8 mouse cellular contexts compared by ENCODE assay signal in genomic region chr5:34950486-34951160, GRCm38 (mm10). TPM values are rescaled to one million over a fixed set of nuclear protein-coding genes. Genes with fewer than 3 reads are reported as not detected.
DNase-seq lines count a peak whose midpoint lies in the region; ATAC-seq and TF ChIP-seq lines count a peak whose summit lies in the region.

No protein-coding gene starts in this region.

- no peaks in the 10 kb centered on the region for H3K27me3 ChIP-seq in heart, embryonic 14.5 days (ENCODE audit: control insufficient read depth, insufficient read depth, low read length)
- H3K27me3 ChIP-seq in forebrain, postnatal 0 days (ENCODE audit: insufficient read depth, low read length): no peaks in the 10 kb centered on the region
- H3K27me3 ChIP-seq in liver, embryonic 15.5 days: no peaks in the 10 kb centered on the region

- H3K4me3 ChIP-seq in heart, embryonic 14.5 days (ENCODE audit: control insufficient read depth in 1 of 2, insufficient read depth in 1 of 2, low read depth in 1 of 2, low read length in 2 of 2): peak overlapping the region; percentile 85 to 91
- H3K4me3 ChIP-seq in forebrain, postnatal 0 days (ENCODE audit: low read depth, low read length): peak overlapping the region; percentile 77
- H3K4me3 ChIP-seq in liver, embryonic 15.5 days (replicated peaks): peak overlapping the region; percentile 97

- no peak for DNase-seq in heart, adult 8-10 months (ENCODE audit: low spot score)
- DNase-seq in adipocyte (ENCODE audit: low spot score): peak; percentile 61
- DNase-seq in forebrain, postnatal 0 days: no peak
- no peak for DNase-seq in natural killer cell, adult 2 months (ENCODE audit: low spot score in 2 of 2)
- no peak for DNase-seq in kidney, postnatal 36 days
- DNase-seq in MN1 (ENCODE audit: low spot score): no peak

- WGBS in heart, embryonic 14.5 days: 74% methylated on average over 6 of the region's 6 CpGs
- WGBS in forebrain, postnatal 0 days: 46% methylated on average over 6 of the region's 6 CpGs
- 84% methylated on average over 6 of the region's 6 CpGs for WGBS in liver, embryonic 15.5 days (ENCODE audit: insufficient replicate concordance)

- no peak for TF ChIP-seq CTCF in forebrain, postnatal 0 days (IDR thresholded peaks at IDR 0.05; ENCODE audit: low read depth)

- peak overlapping the region; percentile 98 for H3K9ac ChIP-seq in heart, embryonic 14.5 days (ENCODE audit: low read length)
- peak overlapping the region; percentile 83 for H3K9ac ChIP-seq in forebrain, postnatal 0 days
- H3K9ac ChIP-seq in liver, embryonic 15.5 days: peak overlapping the region; percentile 97

- H3K27ac ChIP-seq in heart, embryonic 14.5 days (replicated peaks in 1 of 2; ENCODE audit: control insufficient read depth in 1 of 2, insufficient read depth in 1 of 2, low read depth in 2 of 2, low read length in 2 of 2): peak overlapping the region in 1 of 2 experiments; percentile 87; a peak in 2 of 4 replicates
- peak overlapping the region; percentile 78 for H3K27ac ChIP-seq in forebrain, postnatal 0 days (ENCODE audit: low read depth, low read length)
- H3K27ac ChIP-seq in liver, embryonic 15.5 days (replicated peaks): peak overlapping the region; percentile 89

- peaks cover 34 to 47% of the 10 kb centered on the region in 2 experiments for H3K4me1 ChIP-seq in heart, embryonic 14.5 days (ENCODE audit: control insufficient read depth in 2 of 2, insufficient read depth in 2 of 2, low read length in 2 of 2)
- H3K4me1 ChIP-seq in forebrain, postnatal 0 days (ENCODE audit: insufficient read depth): peaks cover 26% of the 10 kb centered on the region
- H3K4me1 ChIP-seq in liver, embryonic 15.5 days (replicated peaks): peaks cover 69% of the 10 kb centered on the region

- H3K4me2 ChIP-seq in heart, embryonic 14.5 days (ENCODE audit: low read length): peak overlapping the region; percentile 87
- peak overlapping the region; percentile 87 for H3K4me2 ChIP-seq in forebrain, postnatal 0 days (ENCODE audit: low read depth)
- H3K4me2 ChIP-seq in liver, embryonic 15.5 days: peak overlapping the region; percentile 96

- H3K9me3 ChIP-seq in heart, embryonic 14.5 days (ENCODE audit: control insufficient read depth, low read length): no peaks in the 10 kb centered on the region
- H3K9me3 ChIP-seq in forebrain, postnatal 0 days (ENCODE audit: low read length): no peaks in the 10 kb centered on the region
- H3K9me3 ChIP-seq in liver, embryonic 15.5 days (replicated peaks): no peaks in the 10 kb centered on the region

- 0 out of 2 replicates have a peak, but pooled peaks cover 5% of the 10 kb centered on the region for H3K36me3 ChIP-seq in heart, embryonic 14.5 days (ENCODE audit: control insufficient read depth, insufficient read depth, low read length)
- H3K36me3 ChIP-seq in forebrain, postnatal 0 days (ENCODE audit: insufficient read depth): no peaks in the 10 kb centered on the region
- no peaks in the 10 kb centered on the region for H3K36me3 ChIP-seq in liver, embryonic 15.5 days (replicated peaks)

- no peak for ATAC-seq in heart, embryonic 14.5 days (ENCODE audit: insufficient number of reproducible peaks, insufficient read depth, low FRiP score, low read depth)
- peak; percentile 25; the same call in 1 of the 2 replicates for ATAC-seq in forebrain, postnatal 0 days
- no peak for ATAC-seq in liver, embryonic 15.5 days (ENCODE audit: insufficient read depth)

RNA-seq across cellular contexts. Expression of gene Rgs12, which starts 1.4 kb away (rescaled TPM):
- polyA plus RNA-seq in heart, embryonic 14.5 days (2014; fragmentation: Nextera tagmentation; extraction: Ambion mirVana): 23.3 and 30.6 TPM in 2 replicates
- total RNA-seq in heart, adult 8-10 months (2022): 10 to 100 TPM; 14.3 to 18.7 (median 17.6) TPM
- 60.0 and 73.8 TPM in 2 replicates for total RNA-seq in forebrain, postnatal 0 days (2014; rRNA removed)
- 32.3 and 34.5 TPM in 2 replicates for polyA plus RNA-seq in forebrain, postnatal 0 days (2015; fragmentation: Nextera tagmentation; extraction: Ambion mirVana)
- polyA plus RNA-seq in liver, embryonic 15.5 days (2015; fragmentation: Nextera tagmentation; extraction: Ambion mirVana): 17.0 and 20.1 TPM in 2 replicates

RNA-seq across cellular contexts. Expression of gene Msantd1, which starts 42.8 kb away (rescaled TPM):
- 0.42 and 0.73 TPM in 2 replicates for polyA plus RNA-seq in heart, embryonic 14.5 days (2014; fragmentation: Nextera tagmentation; extraction: Ambion mirVana)
- total RNA-seq in heart, adult 8-10 months (2022): under 1 TPM; 0.16 to 0.72 (median 0.50) TPM
- 14.5 and 27.3 TPM in 2 replicates for total RNA-seq in forebrain, postnatal 0 days (2014; rRNA removed)
- 13.0 and 14.8 TPM in 2 replicates for polyA plus RNA-seq in forebrain, postnatal 0 days (2015; fragmentation: Nextera tagmentation; extraction: Ambion mirVana)
- 0.10 and 0.30 TPM in 2 replicates for polyA plus RNA-seq in liver, embryonic 15.5 days (2015; fragmentation: Nextera tagmentation; extraction: Ambion mirVana)
